Mouse (Mus musculus) limb, embryonic 12.5 days (tissue): ENCODE results near the gene Dnajc12. TPM values are rescaled to one million over a fixed set of nuclear protein-coding genes. Genes with fewer than 3 reads are reported as not detected.
"Not testable (repeated sequence)": the region's sequence is repeated elsewhere in the genome, so short reads cannot be mapped to it uniquely, and the experiment has no call there.

Experiments used
- ATAC-seq: fragments of 200-750 bp; cut with Nextera tagmentation; 2 replicates; pipeline ENCODE4 v1.8.0; 2017; ENCODE audit warnings: low read depth, moderate TSS enrichment; ENCODE audit not compliant: insufficient number of reproducible peaks, insufficient read depth, low FRiP score, low TSS enrichment
- H3K27ac ChIP-seq: fragments of 300-500 bp; sonication (generic); 2 replicates; pipeline ENCODE4 v1.5.1; 2016; ENCODE audit warnings: mild to moderate bottlenecking, moderate library complexity
- H3K27me3 ChIP-seq: fragments of 300-500 bp; sonication (generic); 2 replicates; pipeline ENCODE4 v1.6.1; 2016; ENCODE audit warnings: mild to moderate bottlenecking, moderate library complexity
- H3K36me3 ChIP-seq: fragments of 300-500 bp; sonication (generic); 2 replicates; pipeline ENCODE4 v1.6.1; 2016; ENCODE audit warnings: mild to moderate bottlenecking, moderate library complexity
- H3K4me1 ChIP-seq: fragments of 300-500 bp; sonication (generic); replicated peaks from 2 replicates; pipeline ENCODE4 v1.6.1; 2016
- H3K4me2 ChIP-seq: fragments of 300-500 bp; sonication (generic); 2 replicates; pipeline ENCODE4 v1.6.1; 2016; ENCODE audit warnings: mild to moderate bottlenecking, moderate library complexity
- H3K4me3 ChIP-seq: fragments of 300-500 bp; sonication (generic); replicated peaks from 2 replicates; pipeline ENCODE4 v1.5.1; 2016; ENCODE audit warnings: mild to moderate bottlenecking
- H3K9ac ChIP-seq: fragments of 300-500 bp; sonication (generic); replicated peaks from 2 replicates; pipeline ENCODE4 v1.6.1; 2016; ENCODE audit warnings: mild to moderate bottlenecking, moderate library complexity
- H3K9me3 ChIP-seq: fragments of 300-500 bp; sonication (generic); 2 replicates; pipeline ENCODE4 v1.6.1; 2016; ENCODE audit warnings: mild to moderate bottlenecking, moderate library complexity
- WGBS: fragments of 180-500 bp; shearing (Covaris S2); methylation state at CpG from one replicate; pipeline ENCODE4 v1.1.7; 2016; 5-methylcytosine and 5-hydroxymethylcytosine counted together
- polyA plus RNA-seq: library from polyadenylated mRNA; unstranded; fragments of >200 nt; fragmentation: Nextera tagmentation; extraction: Ambion mirVana; gene quantifications from 2 replicates; pipeline ENCODE4 v1.2.1, GENCODE M21; 2016

The Dnajc12 gene
- polyA plus RNA-seq, 1 experiment from 2014 or later = 16.1 TPM

GRCm38 (mm10) chr10:63432099-63432498 lies 49.9 kb downstream of the Dnajc12 start:
- H3K9ac ChIP-seq = no peak overlapping the region
- ATAC-seq = no peak
- H3K27ac ChIP-seq = no peak overlapping the region
- no peak overlapping the region for H3K4me2 ChIP-seq
- no peak overlapping the region for H3K4me3 ChIP-seq
- H3K9me3 ChIP-seq = no peaks in the 10 kb centered on the region
- H3K27me3 ChIP-seq = no peaks in the 10 kb centered on the region
- WGBS = 91% methylated on average over 8 of the region's 8 CpGs
- no peaks in the 10 kb centered on the region for H3K36me3 ChIP-seq
- no peaks in the 10 kb centered on the region for H3K4me1 ChIP-seq

- no peaks in the 10 kb centered on the region for H3K36me3 ChIP-seq
- no peaks in the 10 kb centered on the region for H3K4me1 ChIP-seq
- no peak overlapping the region for H3K4me3 ChIP-seq
- no peak overlapping the region for H3K9ac ChIP-seq
- H3K27ac ChIP-seq = no peak overlapping the region
- no peaks in the 10 kb centered on the region for H3K9me3 ChIP-seq
- no peaks in the 10 kb centered on the region for H3K27me3 ChIP-seq
- 83% methylated on average over 2 of the region's 2 CpGs for whole genome bisulfite sequencing
- no peak overlapping the region for H3K4me2 ChIP-seq
- ATAC-seq = no peak
Measured at GRCm38 (mm10) chr10:63432887-63433286, 50.6 kb downstream of the Dnajc12 start.

GRCm38 (mm10) chr10:63438736-63439262 lies 56.6 kb downstream of the Dnajc12 start:
- H3K4me3 ChIP-seq = no peak overlapping the region
- no peak overlapping the region for H3K4me2 ChIP-seq
- ATAC-seq = no peak
- H3K9ac ChIP-seq = no peak overlapping the region
- no peaks in the 10 kb centered on the region for H3K9me3 ChIP-seq
- no peaks in the 10 kb centered on the region for H3K36me3 ChIP-seq
- H3K27ac ChIP-seq = no peak overlapping the region
- H3K27me3 ChIP-seq = no peaks in the 10 kb centered on the region
- no peaks in the 10 kb centered on the region for H3K4me1 ChIP-seq

- no peak for ATAC-seq
- no peak overlapping the region for H3K4me3 ChIP-seq
- H3K27ac ChIP-seq = no peak overlapping the region
- H3K4me2 ChIP-seq = no peak overlapping the region
- no peaks in the 10 kb centered on the region for H3K4me1 ChIP-seq
- no peak overlapping the region for H3K9ac ChIP-seq
- no peaks in the 10 kb centered on the region for H3K36me3 ChIP-seq
- 71% methylated on average over 7 of the region's 7 CpGs for WGBS
- no peaks in the 10 kb centered on the region for H3K27me3 ChIP-seq
- no peaks in the 10 kb centered on the region for H3K9me3 ChIP-seq
Measured at GRCm38 (mm10) chr10:63439694-63440228, 57.5 kb downstream of the Dnajc12 start.

- not testable (repeated sequence) for H3K9ac ChIP-seq, H3K4me3 ChIP-seq, H3K27ac ChIP-seq, H3K9me3 ChIP-seq, H3K27me3 ChIP-seq, H3K4me1 ChIP-seq, H3K36me3 ChIP-seq, ATAC-seq, H3K4me2 ChIP-seq
- 87% methylated on average over 13 of the region's 13 CpGs for WGBS
Measured at GRCm38 (mm10) chr10:63444602-63445387, 62.6 kb downstream of the Dnajc12 start.

DNA sequence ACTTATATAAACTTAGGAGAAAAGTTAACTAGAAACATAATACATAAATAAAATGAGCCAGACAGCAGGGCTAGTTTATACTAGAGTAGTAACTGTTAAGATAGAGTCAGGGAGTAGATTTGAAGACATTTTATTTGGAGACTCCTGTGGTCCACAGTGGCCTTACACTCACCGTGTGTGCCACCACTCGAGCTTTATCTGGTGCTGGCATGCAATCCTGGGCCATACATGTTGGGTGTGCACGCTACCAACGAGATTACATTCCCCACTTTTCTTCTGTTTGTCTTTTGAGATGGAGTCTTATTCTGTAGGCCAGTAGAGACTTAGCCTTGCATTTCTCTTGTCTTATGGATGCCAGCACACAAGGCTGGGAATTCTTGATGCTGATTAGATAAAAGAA lies 71.7 kb downstream of the Dnajc12 start:
- ATAC-seq = no peak
- WGBS = 87% methylated on average over 4 of the region's 4 CpGs
- peaks cover 12% of the 10 kb centered on the region; the same call in 1 of the 2 replicates for H3K4me1 ChIP-seq

GRCm38 (mm10) chr10:63455110-63455878 lies 73.1 kb downstream of the Dnajc12 start:
- Histone ChIP-seq H3K27me3 (peaks cover 6% of the 10 kb centered on the region; the same call in 1 of the 2 replicates), H3K9ac (no peak overlapping the region), H3K4me3 (no peak overlapping the region), H3K4me2 (no peak overlapping the region), H3K9me3 (no peaks in the 10 kb centered on the region), H3K36me3 (no peaks in the 10 kb centered on the region), H3K27ac (no peak overlapping the region), H3K4me1 (peaks cover 13% of the 10 kb centered on the region; the same call in 1 of the 2 replicates)
- 70% methylated on average over 8 of the region's 8 CpGs for WGBS
- ATAC-seq = no peak

More for the DNA sequence above, 71.7 kb downstream of the Dnajc12 start:
- Histone ChIP-seq H3K36me3 (no peaks in the 10 kb centered on the region), H3K4me2 (no peak overlapping the region), H3K27me3 (peaks cover 6% of the 10 kb centered on the region; the same call in 1 of the 2 replicates), H3K27ac (no peak overlapping the region), H3K9ac (no peak overlapping the region), H3K9me3 (no peaks in the 10 kb centered on the region), H3K4me3 (no peak overlapping the region)

DNA sequence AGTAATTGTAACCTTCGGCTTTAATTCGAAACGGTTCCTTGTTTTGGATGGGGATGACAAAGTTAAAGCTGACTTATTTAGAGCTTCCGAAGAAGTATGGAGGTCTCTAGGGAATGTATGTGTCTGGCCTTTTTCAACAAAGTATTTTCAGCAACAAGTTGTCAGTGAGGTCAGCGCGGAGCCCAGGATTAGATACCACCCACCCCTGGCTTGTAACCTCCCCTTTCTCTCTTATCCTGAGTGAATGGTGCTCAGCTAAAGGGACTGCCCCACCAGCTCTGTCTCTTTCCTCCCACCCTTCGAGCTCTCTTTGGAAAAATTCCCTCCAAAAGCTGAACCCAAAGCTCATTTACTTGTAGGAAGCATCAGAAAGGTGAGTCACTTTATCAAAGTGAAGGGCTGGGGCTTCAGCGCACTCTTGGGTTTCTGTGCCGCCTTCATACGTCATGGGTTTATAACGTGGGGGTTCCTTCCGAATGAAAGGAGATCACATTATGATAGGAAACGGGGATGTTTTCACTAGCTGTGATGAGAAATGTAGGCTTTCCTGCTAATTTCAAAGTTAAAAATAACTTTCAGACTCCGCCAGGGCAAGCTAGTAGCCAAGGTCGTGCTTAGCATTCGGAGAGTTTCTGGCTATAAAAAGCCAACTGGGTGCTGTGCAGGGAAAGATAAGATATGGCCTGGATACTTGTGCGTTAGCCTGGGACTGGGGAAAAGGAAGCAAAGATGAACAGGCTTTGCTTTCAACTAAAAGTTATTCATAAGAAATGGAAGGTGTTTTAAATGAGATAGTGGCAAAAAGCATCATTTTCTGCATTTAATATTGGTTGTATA lies 75.3 kb downstream of the Dnajc12 start:
- 67% methylated on average over 17 of the region's 17 CpGs for WGBS
- peaks cover 6% of the 10 kb centered on the region; the same call in 1 of the 2 replicates for H3K27me3 ChIP-seq
- H3K4me3 ChIP-seq = no peak overlapping the region
- no peak for ATAC-seq
- no peak overlapping the region for H3K9ac ChIP-seq
- H3K4me1 ChIP-seq = peaks cover 13% of the 10 kb centered on the region; the same call in 1 of the 2 replicates
- H3K9me3 ChIP-seq = no peaks in the 10 kb centered on the region
- no peak overlapping the region for H3K27ac ChIP-seq
- H3K4me2 ChIP-seq = no peak overlapping the region
- no peaks in the 10 kb centered on the region for H3K36me3 ChIP-seq
